Mouse (Mus musculus) megakaryocyte, adult 5-6 weeks (primary cell): Measurements from ENCODE around the gene Adra2a. TPM values are rescaled to one million over a fixed set of nuclear protein-coding genes. Genes with fewer than 3 reads are reported as not detected.

Experiments
- ATAC-seq: 2 replicates; pipeline ENCODE4 v1.8.0; 2016; ENCODE audit warnings: mild to moderate bottlenecking, inconsistent platforms; ENCODE audit not compliant: poor library complexity, severe bottlenecking
- total RNA-seq, 2 experiments: library from RNA; stranded (forward) in 1 of 2; stranded (reverse) in 1 of 2; fragments of 153-499, 151-499 nt in 1 of 2; fragments of 221-1000, 200-1000 nt in 1 of 2; gene quantifications; 2 replicates each; pipeline versions ENCODE4 v1.2.3 to v1.2.4; 2015 to 2017

Adra2a gene
- total RNA-seq (2015): not detected in 2 replicates
- total RNA-seq (2017): not detected in 2 replicates

DNA sequence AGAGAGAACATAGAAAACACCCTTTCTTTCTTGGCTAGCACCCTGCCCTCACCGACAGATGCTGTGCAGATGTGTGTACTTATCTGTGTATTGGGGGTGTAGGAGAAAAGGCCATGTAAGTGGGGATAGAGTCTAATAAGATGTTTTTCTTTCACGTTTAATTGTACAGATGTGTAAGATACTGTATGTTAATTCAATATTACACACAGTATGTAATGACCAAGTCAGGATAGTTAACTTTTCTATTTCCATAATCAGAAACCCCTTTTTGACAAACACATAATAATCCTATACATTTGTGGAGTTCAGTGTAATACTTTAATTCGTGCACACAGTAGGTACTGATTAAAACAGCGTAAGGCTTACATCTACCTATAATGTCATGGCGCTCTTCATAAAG, at the start of gene Adra2a:
Adra2a (plus strand) TSS at position 301 of the 400 bp plus-strand sequence.
- ATAC-seq: no peak

DNA sequence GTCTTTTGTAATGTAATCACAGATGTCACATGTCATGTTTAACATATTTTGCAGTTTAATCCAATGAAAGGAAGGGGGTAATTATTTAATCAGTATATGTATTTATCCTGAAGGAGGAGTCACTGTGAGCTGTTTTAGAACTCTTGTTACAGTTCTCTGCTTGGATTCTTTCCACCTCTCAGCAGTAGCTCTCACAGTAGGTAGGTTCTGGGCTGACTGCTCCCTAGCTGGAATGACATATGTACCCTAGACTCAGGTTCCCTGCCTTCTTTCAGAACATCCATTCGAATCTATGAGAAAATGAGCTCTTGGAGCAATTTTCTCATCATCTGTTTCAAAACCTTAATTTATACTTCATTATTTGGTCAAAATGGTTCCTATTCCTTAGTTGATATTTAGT, 49.7 kb upstream of the Adra2a start:
- ATAC-seq: no peak

DNA sequence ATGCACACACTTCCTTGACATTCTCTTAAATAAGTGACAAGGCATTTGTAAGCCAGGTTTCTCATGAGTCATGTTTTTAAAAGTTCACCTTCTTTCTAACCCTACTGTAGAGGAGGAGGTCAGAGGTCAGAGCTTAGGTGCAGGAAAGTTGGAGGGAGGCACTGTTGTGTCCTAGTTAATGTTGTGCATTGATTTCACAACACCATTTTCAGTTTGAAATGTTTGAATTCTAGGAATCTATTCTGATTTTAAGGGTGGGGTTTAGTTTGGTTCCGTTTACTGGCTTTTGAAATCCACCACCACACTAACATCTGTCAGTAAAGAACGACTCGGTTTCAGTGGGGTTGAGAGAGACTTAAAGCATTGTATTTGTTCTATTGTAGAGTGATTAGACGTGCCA, 33.0 kb upstream of the Adra2a start:
- peak; percentile 51 for ATAC-seq

DNA sequence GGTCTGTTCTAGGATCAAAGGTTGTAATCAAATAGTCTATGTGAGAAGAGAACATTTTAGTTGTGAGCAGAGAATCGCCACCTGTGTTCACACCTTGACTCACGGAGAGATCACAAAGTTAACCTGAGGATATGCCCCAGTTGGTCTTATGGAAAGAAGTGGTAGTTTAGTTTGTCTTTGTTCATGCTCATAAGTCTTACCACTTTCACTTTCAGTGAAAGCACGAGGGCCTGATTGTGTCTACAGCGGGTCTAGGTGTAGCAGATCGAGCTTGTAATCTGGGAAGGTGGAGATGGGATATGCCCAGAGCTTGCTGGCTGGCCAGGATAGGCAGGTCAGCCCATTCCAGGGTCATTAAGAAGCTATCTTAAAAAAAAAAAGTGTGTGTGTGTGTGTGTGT, 29.0 kb upstream of the Adra2a start:
- ATAC-seq: no peak

DNA sequence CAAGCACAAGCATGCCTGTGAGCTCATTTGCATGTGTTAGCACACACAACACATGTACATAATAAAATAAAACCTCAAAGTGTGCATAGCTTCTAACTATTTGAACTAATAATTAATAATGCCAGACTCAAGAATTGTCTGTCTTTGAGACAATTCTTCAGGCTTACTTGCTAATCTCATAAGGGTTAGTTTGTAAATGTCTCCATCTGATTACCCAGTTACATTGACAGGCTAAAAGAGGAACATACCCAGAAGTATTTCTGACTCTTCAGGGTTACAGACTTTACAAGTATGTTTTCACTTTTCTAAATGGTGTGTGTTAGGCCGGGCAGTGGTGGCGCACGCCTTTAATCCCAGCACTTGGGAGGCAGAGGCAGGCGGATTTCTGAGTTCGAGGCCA, 28.4 kb upstream of the Adra2a start:
- no peak for ATAC-seq

DNA sequence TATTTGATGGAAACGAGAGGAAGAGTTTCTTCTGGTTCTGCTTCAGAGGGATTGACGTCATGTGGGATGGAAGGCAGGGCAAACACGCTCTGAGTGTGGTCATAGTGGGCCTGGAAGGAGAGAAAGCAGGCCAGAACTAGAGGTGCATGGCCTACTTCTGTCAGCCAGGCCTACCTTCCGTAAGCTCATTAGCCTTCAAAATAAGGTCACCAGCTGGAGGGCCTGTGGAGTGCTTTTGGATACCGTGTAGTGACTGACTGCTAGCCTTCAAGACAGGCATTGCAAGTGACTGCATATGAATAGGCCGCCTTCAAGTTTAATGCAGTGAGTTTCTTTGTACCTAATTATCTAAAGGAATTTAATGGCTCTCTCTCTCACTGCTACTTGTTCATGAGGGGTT, 8.9 kb upstream of the Adra2a start:
- ATAC-seq: no peak

DNA sequence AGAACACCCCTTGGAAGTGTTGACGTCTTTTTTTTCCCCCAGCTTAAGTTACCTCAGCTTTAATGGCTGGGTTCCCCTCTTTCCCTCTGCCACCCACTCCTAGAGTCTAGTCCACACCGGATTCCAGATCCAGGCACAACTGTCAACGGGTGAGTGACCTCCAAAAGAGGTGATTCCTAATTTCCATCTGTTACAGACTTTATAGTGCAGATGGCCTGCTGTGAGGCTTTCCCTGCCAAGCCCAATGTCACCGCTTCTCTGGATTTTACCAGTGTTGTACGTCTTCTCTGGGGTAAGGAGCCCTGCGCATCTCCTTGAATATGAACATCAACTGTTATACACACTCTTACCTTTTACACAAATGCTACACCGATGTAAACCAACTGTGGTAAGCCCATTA, 4.5 kb upstream of the Adra2a start:
- ATAC-seq: no peak

DNA sequence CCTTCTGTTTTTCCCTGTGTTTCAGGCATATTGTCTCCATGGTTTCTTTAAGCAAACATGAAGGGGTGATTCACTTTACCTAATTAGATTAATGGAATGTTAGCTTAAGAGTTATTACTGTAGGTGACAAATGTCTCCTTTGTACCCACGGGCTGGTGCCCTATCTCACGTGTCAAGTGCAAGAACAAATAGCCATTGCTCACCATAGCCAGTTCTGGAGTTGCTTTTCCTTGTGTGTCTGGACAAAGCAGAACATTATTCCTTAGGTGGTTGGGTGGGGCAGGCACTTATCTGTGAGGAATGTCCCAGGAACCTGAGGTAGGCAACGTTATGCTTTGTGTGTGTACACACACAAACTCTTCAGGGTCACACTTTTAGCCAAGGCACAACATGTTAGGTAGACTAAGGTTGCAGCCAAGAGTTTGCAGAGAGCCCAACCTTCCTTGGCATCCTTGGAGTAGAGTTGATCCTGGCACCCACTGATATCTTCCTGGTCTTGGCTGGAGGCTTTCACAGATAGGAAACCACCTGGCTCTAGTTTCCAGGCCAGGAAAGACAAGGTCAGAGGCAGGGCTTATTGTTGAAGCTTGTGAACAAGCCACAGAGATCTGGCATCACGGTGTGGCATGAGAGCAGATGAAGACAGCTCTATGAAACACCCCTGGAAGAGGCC, 3.5 kb upstream of the Adra2a start:
- ATAC-seq: no peak

DNA sequence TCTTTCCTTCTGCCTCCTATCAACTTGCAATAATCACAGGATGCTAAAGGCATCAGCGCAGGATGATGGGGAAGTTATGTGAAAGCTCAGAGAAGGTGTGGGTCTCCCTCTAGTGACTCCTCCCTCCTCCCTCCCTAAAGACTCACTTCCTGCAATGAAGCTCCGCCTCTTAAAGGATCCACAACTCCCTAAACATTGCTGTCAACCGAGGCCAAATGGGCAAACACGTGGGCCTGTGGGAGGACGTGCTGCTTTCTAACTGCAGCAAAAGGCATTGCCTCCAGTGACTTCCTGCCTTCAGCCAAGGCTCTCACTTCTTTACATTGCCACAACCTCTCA, 3.0 kb upstream of the Adra2a start:
- ATAC-seq: peak; percentile 54; the same call in 1 of the 2 replicates

DNA sequence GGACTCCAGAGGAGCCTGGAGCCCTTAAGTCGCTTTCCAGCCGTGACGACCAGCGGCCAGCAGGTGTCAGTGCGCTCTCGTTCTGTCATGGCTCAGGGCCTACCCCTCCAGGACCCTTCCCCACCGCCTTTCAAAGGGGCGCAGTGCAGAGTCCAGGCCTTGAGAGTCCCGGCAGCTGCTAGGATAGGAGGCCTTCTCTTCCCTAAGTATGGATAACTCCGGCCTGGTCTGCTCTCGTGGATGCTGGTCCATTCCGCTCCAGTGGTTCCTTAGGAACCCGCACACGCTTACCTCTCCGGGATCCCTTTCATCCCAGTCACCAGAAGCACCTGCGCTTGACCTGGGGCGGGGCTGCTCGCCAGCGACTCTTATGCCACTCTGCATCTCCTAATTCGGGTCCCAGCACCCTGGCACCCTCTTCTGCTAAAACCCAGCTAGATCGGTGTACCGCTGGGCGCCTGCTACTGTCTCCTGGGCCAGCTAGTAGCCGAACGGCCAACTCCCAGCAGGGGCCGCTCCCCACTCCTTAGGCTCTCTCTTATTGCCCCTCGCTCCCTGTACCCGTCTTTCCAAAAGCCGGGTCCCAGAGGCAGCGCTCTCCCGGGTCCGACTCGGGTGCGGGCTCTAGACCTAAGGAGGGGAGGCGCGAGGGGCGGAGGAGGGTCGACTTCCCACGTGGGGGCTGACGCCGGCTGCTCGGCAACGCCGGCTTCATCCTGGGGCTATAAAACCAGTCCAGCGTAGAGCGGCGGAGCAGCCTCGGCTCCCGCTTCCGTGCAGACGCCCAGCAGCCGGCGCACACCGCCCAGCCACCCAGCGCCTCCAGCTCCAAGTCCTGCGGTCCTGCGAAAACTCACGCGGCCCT, 788 bp downstream of the Adra2a start:
- ATAC-seq: peak; percentile 25; the same call in 1 of the 2 replicates

DNA sequence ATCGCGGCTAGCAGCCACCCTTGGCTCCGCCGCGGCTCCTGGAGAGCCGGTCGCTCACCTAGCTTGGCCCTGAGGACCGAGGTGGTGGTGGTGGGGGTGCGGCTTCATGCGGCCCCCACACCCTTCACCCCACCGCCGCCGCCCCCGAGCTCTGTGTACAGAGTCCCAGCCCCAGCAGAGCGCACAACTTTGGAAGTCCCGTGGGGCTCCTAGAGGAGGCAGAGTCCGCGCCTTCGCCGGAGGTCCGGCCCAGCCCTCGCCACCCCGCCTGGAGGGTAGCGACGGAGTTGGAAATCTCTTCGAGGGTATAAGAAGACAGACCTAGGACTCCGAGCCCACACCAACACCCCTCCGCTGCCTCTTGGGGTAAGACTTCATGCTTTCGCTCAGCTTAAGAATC, 1.5 kb downstream of the Adra2a start:
- no peak for ATAC-seq

DNA sequence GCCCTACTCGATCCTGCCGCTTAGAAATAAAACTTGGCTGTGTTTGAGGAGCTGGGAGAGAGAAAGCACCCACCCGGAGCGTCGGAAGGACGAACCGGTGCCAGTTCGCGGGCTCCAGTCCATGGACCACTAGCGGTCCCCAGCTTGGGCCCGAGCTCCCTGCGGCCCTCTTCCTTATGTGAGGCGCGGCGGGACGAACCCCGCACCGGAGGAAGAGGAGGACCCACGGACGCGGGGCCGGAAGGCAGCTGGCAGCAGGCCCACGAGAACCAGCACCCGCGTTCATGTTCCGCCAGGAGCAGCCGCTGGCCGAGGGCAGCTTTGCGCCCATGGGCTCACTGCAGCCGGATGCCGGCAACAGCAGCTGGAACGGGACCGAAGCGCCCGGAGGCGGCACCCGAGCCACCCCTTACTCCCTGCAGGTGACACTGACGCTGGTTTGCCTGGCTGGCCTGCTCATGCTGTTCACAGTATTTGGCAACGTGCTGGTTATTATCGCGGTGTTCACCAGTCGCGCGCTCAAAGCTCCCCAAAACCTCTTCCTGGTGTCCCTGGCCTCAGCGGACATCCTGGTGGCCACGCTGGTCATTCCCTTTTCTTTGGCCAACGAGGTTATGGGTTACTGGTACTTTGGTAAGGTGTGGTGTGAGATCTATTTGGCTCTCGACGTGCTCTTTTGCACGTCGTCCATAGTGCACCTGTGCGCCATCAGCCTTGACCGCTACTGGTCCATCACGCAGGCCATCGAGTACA, 2.2 kb downstream of the Adra2a start:
- ATAC-seq: no peak

DNA sequence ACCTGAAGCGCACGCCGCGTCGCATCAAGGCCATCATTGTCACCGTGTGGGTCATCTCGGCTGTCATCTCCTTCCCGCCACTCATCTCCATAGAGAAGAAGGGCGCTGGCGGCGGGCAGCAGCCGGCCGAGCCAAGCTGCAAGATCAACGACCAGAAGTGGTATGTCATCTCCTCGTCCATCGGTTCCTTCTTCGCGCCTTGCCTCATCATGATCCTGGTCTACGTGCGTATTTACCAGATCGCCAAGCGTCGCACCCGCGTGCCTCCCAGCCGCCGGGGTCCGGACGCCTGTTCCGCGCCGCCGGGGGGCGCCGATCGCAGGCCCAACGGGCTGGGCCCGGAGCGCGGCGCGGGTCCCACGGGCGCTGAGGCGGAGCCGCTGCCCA, 2.7 kb downstream of the Adra2a start:
- no peak for ATAC-seq

DNA sequence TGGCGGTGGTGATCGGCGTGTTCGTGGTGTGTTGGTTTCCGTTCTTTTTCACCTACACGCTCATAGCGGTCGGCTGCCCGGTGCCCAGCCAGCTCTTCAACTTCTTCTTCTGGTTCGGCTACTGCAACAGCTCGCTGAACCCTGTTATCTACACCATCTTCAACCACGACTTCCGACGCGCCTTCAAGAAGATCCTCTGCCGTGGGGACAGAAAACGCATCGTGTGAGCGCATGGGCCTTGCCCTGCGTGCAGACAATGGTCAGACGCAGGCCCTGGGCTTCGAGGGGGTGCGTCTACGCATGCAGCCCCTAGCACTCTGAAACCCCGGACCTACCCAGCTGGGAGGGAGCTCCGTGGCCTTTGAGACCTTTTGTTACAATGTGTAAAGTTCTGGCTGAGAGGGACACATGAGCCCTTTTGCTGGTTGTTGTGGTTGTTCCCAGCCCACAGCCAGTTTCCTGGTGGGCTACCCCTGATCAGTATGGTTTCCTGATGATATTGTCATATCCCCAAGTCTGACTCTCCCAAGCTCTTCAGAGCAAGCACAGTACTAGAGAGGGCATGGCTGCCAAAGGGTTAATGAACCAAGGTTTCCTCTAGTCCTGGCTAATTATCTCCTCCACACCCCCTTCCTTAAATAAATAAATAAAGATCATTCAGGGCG, 3.6 kb downstream of the Adra2a start:
- peak; percentile 74 for ATAC-seq

DNA sequence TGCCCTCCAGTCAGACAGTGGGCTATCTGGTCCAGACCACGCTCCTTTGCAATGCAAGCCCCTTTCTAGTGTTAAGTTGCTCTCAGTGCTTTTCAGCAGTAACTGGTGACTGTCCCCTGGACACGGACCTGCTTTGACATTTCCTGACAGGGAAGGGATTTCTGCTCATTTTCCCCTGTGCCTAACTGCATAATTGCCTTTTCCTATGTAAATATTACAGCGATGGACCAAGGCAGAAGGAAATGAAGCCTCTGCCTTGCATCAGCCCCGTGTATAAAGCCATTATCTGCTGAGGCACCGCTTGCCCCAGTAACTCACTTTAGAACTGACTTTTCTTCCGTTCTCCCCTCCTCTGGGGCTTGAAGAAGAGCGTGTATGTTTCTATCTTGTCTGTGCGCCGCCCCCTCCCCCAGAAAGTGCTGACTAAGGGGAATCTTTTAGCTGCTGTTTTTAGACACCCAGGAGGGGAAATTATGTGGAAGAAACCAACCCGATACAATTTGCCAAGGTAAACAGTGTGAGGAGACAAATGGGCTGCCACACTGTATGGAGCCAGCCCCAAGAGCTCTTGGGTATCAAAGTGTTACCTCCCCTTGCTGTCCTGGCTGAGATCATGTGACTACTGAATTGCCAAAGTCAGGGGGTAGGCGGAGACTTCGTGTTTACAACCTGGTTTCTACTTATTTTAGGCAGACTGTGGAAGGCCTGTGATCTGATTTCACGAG, 4.4 kb downstream of the Adra2a start:
- no peak for ATAC-seq

DNA sequence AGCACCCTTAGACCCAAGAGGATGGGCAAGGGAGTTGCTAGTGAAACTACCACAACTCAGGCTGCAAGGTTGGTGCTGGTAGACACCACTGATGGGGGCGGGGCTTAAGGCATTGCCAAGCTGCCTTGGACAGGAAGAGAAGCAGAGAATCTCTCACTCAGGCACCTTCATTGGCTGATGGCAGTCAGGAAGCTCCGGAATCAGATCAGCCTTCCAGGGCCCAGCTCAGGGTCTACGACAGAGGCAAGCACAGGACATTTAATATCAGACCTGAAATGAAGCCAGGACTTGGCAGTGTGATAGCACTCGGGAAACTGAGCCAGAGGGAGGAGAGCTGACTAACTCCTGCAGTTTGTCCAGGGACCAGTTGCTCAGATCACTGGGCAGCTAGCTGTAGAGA, 7.7 kb downstream of the Adra2a start:
- ATAC-seq: no peak

DNA sequence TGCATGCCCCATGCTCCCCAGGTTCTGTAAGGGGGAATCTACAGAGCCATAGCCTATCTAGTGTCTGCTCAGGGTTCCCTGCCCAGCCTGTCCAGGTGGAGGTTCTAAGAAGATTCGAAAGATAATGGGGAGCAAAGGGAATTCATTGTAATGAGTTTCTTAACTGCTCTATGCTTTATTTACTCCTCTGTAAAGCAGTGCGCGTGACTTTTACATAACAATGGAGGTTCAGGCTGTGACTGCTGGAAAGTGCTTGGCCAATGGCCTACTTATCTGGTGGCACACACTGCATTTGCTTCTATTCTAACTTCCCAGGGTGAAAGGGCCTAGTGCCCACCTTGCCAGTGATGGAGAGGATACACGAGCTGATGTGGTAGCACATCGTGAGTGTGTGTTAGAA, 11.9 kb downstream of the Adra2a start:
- ATAC-seq: no peak

DNA sequence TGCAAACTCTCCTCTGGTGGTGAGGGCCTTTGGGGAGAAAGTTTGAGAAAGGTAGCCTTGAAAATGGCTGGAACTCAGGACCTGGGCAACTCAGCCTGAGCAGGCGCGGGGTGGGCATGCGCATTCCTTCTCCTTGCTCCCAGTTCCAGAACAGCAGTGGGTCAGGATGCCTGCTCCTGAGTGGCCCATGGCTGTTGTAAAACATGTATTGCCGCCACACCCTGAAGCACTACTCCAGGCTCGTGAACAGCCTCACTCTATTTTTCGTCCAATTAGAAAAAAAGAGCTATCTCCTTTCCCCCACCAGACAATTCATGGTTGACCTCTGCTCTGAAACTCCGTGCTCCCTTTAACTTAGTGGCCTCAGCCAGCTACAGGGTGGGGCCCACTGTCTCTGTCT, 24.5 kb downstream of the Adra2a start:
- ATAC-seq: no peak

DNA sequence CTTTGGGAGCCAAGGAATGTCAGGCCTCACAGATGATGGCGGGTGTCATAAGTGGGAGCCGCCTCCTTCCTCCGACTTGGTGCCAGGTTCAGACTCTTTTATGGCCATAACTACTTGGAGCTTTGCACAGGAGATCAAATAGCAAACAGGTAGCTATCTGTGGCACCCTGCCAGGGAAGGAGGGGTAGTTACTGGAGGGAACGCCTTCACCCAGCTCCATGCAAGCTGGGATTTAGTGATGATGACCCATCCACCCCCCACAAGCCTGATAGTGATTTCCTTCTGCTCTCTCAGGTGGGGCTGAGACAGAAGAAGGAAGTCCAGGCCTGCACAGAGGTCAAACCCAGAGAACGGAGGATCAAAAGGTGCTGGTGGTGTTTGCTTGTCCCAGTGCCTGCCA, 26.6 kb downstream of the Adra2a start:
- ATAC-seq: no peak

DNA sequence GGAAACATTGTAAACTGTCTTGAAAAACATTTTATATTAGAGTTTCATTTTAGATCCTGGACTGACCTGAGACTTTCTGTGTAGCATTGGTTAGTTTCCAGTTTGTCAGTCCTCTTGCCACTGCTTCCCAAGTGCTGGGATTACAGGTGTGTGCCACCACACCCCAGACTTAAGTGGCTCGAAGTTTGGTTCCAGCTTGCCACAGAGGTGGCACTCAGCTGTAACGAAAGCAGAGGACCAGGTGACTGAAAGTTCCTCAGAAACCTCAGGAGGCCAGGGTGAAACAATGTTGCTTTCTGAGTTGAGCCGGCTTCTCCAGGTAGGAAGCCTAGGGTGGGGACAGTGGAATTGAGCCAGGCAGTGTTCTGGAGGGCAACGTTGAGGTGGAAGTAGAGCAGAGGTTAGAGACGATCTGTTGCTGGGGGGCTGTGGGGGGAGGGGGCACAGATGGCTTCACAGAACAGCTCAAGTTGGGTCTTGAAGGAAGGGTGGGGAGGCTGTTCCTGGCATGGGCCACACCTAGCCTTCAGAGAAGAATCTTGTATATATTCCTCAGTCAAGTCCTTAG, 28.4 kb downstream of the Adra2a start:
- no peak for ATAC-seq
